Mouse (Mus musculus) hindbrain, embryonic 14.5 days (tissue): ENCODE data around the gene Rerg. TPM values are rescaled to one million over a fixed set of nuclear protein-coding genes. Genes with fewer than 3 reads are reported as not detected.

Experiments
- ATAC-seq: fragments of 200-750 bp; cut with Nextera tagmentation; 2 replicates; pipeline ENCODE4 v1.8.0; 2017; ENCODE audit warnings: moderate number of reproducible peaks, mild to moderate bottlenecking, moderate TSS enrichment, moderate library complexity; ENCODE audit not compliant: low FRiP score
- DNase-seq: peaks from one replicate; pipeline ENCODE4 v3.0.0-alpha.2; 2015; ENCODE audit warnings: low spot score
- H3K27ac ChIP-seq: fragments of 300-500 bp; sonication (generic); 2 replicates; pipeline ENCODE4 v1.5.1; 2014; ENCODE audit warnings: mild to moderate bottlenecking, moderate library complexity
- H3K27me3 ChIP-seq: fragments of 300-500 bp; sonication (generic); 2 replicates; pipeline ENCODE4 v1.6.1; 2014; ENCODE audit warnings: mild to moderate bottlenecking, low read length, mixed read lengths; ENCODE audit not compliant: control insufficient read depth, insufficient read depth
- H3K36me3 ChIP-seq: fragments of 300-500 bp; sonication (generic); replicated peaks from 2 replicates; pipeline ENCODE4 v1.6.1; 2014; ENCODE audit not compliant: control insufficient read depth, insufficient read depth
- H3K4me1 ChIP-seq: fragments of 300-500 bp; sonication (generic); replicated peaks from 2 replicates; pipeline ENCODE4 v1.6.1; 2014; ENCODE audit warnings: antibody characterized with exemption, low read length, mixed read lengths; ENCODE audit not compliant: control insufficient read depth, insufficient read depth
- H3K4me2 ChIP-seq: fragments of 300-500 bp; sonication (generic); replicated peaks from 2 replicates; pipeline ENCODE4 v1.6.1; 2014; ENCODE audit warnings: mild to moderate bottlenecking, moderate library complexity
- H3K4me3 ChIP-seq: fragments of 300-500 bp; sonication (generic); replicated peaks from 2 replicates; pipeline ENCODE4 v1.5.1; 2014; ENCODE audit warnings: mild to moderate bottlenecking, low read length
- H3K9ac ChIP-seq: fragments of 300-500 bp; sonication (generic); 2 replicates; pipeline ENCODE4 v1.6.1; 2014
- H3K9me3 ChIP-seq: fragments of 300-500 bp; sonication (generic); 2 replicates; pipeline ENCODE4 v1.6.1; 2016; ENCODE audit warnings: low read length; ENCODE audit not compliant: control insufficient read depth
- WGBS: fragments of 180-500 bp; shearing (Covaris S2); extraction: QIAGEN DNeasy Blood & Tissue Kit; methylation state at CpG from one replicate; pipeline ENCODE4 v1.1.7; 2014; 5-methylcytosine and 5-hydroxymethylcytosine counted together
- polyA plus RNA-seq: library from polyadenylated mRNA; unstranded; fragments of >200 nt; fragmentation: Nextera tagmentation; extraction: Ambion mirVana; gene quantifications from 2 replicates; pipeline ENCODE4 v1.2.1, GENCODE M21; 2014

Gene Rerg
- polyA plus RNA-seq, 1 experiment from 2014 or later, result 6.5 TPM

- H3K27ac ChIP-seq, result no peak overlapping the region
- H3K27me3 ChIP-seq, result no peaks in the 10 kb centered on the region
- DNase-seq (no peak), ATAC-seq (no peak)
- no peak overlapping the region for H3K4me2 ChIP-seq
- no peak overlapping the region for H3K4me3 ChIP-seq
- H3K36me3 ChIP-seq, result no peaks in the 10 kb centered on the region
- H3K9ac ChIP-seq, result no peak overlapping the region
- no peaks in the 10 kb centered on the region for H3K9me3 ChIP-seq
- 92% methylated on average over 13 of the region's 13 CpGs for WGBS
- H3K4me1 ChIP-seq, result no peaks in the 10 kb centered on the region
These were observed 93.6 kb downstream of the Rerg start for GRCm38 (mm10) chr6:137076731-137077130.

- no peaks in the 10 kb centered on the region for H3K4me1 ChIP-seq
- no peaks in the 10 kb centered on the region for H3K27me3 ChIP-seq
- H3K36me3 ChIP-seq, result no peaks in the 10 kb centered on the region
- H3K9ac ChIP-seq, result no peak overlapping the region
- H3K4me3 ChIP-seq, result no peak overlapping the region
- no peak for DNase-seq
- H3K9me3 ChIP-seq, result no peaks in the 10 kb centered on the region
- WGBS, result 80% methylated on average over 6 of the region's 6 CpGs
- ATAC-seq, result no peak
- no peak overlapping the region for H3K27ac ChIP-seq
- H3K4me2 ChIP-seq, result no peak overlapping the region
These were observed 94.1 kb downstream of the Rerg start for GRCm38 (mm10) chr6:137076225-137076624.

GRCm38 (mm10) chr6:137072256-137072655 lies 98.0 kb downstream of the Rerg start:
- Histone ChIP-seq H3K36me3 (no peaks in the 10 kb centered on the region), H3K9ac (no peak overlapping the region), H3K27ac (no peak overlapping the region), H3K4me3 (no peak overlapping the region), H3K4me1 (no peaks in the 10 kb centered on the region), H3K4me2 (no peak overlapping the region), H3K9me3 (no peaks in the 10 kb centered on the region), H3K27me3 (no peaks in the 10 kb centered on the region)
- 59% methylated on average over 8 of the region's 8 CpGs for WGBS
- DNase-seq (no peak), ATAC-seq (no peak)

GRCm38 (mm10) chr6:137071466-137071865 lies 98.8 kb downstream of the Rerg start:
- 92% methylated on average over 9 of the region's 9 CpGs for WGBS
- no peak overlapping the region for H3K4me2 ChIP-seq

GRCm38 (mm10) chr6:137065506-137065905 lies 104.8 kb downstream of the Rerg start:
- Histone ChIP-seq H3K9me3 (no peaks in the 10 kb centered on the region), H3K4me2 (no peak overlapping the region), H3K9ac (no peak overlapping the region), H3K4me1 (peaks cover 11% of the 10 kb centered on the region), H3K27me3 (no peaks in the 10 kb centered on the region), H3K27ac (no peak overlapping the region), H3K36me3 (no peaks in the 10 kb centered on the region), H3K4me3 (no peak overlapping the region)
- ATAC-seq, result no peak
- WGBS, result 86% methylated on average over 7 of the region's 7 CpGs
- DNase-seq, result no peak

More at GRCm38 (mm10) chr6:137071466-137071865, 98.8 kb downstream of the Rerg start:
- DNase-seq (no peak), ATAC-seq (no peak)
- no peak overlapping the region for H3K9ac ChIP-seq
- H3K27ac ChIP-seq, result no peak overlapping the region
- no peaks in the 10 kb centered on the region for H3K9me3 ChIP-seq
- H3K36me3 ChIP-seq, result no peaks in the 10 kb centered on the region
- H3K4me1 ChIP-seq, result no peaks in the 10 kb centered on the region
- H3K27me3 ChIP-seq, result no peaks in the 10 kb centered on the region
- no peak overlapping the region for H3K4me3 ChIP-seq

GRCm38 (mm10) chr6:137064786-137065185 lies 105.5 kb downstream of the Rerg start:
- Histone ChIP-seq H3K36me3 (no peaks in the 10 kb centered on the region), H3K4me1 (peaks cover 11% of the 10 kb centered on the region), H3K27me3 (no peaks in the 10 kb centered on the region), H3K9ac (no peak overlapping the region), H3K4me2 (no peak overlapping the region), H3K4me3 (no peak overlapping the region), H3K27ac (peak overlapping the region; percentile 55), H3K9me3 (no peaks in the 10 kb centered on the region)
- peak; percentile 38 for DNase-seq
- WGBS, result 73% methylated on average over 14 of the region's 14 CpGs
- no peak for ATAC-seq

- 60% methylated on average over 10 of the region's 10 CpGs for WGBS
- DNase-seq, result no peak
- H3K27ac ChIP-seq, result peak overlapping the region; percentile 39
These were observed 106.9 kb downstream of the Rerg start for GRCm38 (mm10) chr6:137063239-137063940.

GRCm38 (mm10) chr6:137061880-137062531 lies 108.3 kb downstream of the Rerg start:
- H3K27me3 ChIP-seq, result no peaks in the 10 kb centered on the region
- no peak overlapping the region for H3K9ac ChIP-seq
- no peak overlapping the region for H3K27ac ChIP-seq
- no peak overlapping the region for H3K4me3 ChIP-seq
- no peak overlapping the region for H3K4me2 ChIP-seq
- DNase-seq (no peak), ATAC-seq (no peak)
- peaks cover 11% of the 10 kb centered on the region for H3K4me1 ChIP-seq
- H3K36me3 ChIP-seq, result no peaks in the 10 kb centered on the region
- no peaks in the 10 kb centered on the region for H3K9me3 ChIP-seq
- WGBS, result 86% methylated on average over 18 of the region's 18 CpGs

More at GRCm38 (mm10) chr6:137063239-137063940, 106.9 kb downstream of the Rerg start:
- H3K4me2 ChIP-seq, result no peak overlapping the region
- H3K9ac ChIP-seq, result no peak overlapping the region
- no peaks in the 10 kb centered on the region for H3K27me3 ChIP-seq
- peak; percentile 46; the same call in 1 of the 2 replicates for ATAC-seq
- no peaks in the 10 kb centered on the region for H3K9me3 ChIP-seq
- no peaks in the 10 kb centered on the region for H3K36me3 ChIP-seq
- peaks cover 11% of the 10 kb centered on the region for H3K4me1 ChIP-seq
- H3K4me3 ChIP-seq, result no peak overlapping the region

GRCm38 (mm10) chr6:137060595-137060994 lies 109.7 kb downstream of the Rerg start:
- Histone ChIP-seq H3K4me1 (peaks cover 11% of the 10 kb centered on the region), H3K4me3 (no peak overlapping the region), H3K27ac (no peak overlapping the region), H3K9me3 (no peaks in the 10 kb centered on the region), H3K9ac (no peak overlapping the region), H3K36me3 (no peaks in the 10 kb centered on the region), H3K27me3 (no peaks in the 10 kb centered on the region), H3K4me2 (no peak overlapping the region)
- DNase-seq, result no peak
- ATAC-seq, result no peak
- WGBS, result 45% methylated on average over 5 of the region's 5 CpGs
